Mouse (Mus musculus): ENCODE results near the gene Twist1.

The Twist1 gene

DNA sequence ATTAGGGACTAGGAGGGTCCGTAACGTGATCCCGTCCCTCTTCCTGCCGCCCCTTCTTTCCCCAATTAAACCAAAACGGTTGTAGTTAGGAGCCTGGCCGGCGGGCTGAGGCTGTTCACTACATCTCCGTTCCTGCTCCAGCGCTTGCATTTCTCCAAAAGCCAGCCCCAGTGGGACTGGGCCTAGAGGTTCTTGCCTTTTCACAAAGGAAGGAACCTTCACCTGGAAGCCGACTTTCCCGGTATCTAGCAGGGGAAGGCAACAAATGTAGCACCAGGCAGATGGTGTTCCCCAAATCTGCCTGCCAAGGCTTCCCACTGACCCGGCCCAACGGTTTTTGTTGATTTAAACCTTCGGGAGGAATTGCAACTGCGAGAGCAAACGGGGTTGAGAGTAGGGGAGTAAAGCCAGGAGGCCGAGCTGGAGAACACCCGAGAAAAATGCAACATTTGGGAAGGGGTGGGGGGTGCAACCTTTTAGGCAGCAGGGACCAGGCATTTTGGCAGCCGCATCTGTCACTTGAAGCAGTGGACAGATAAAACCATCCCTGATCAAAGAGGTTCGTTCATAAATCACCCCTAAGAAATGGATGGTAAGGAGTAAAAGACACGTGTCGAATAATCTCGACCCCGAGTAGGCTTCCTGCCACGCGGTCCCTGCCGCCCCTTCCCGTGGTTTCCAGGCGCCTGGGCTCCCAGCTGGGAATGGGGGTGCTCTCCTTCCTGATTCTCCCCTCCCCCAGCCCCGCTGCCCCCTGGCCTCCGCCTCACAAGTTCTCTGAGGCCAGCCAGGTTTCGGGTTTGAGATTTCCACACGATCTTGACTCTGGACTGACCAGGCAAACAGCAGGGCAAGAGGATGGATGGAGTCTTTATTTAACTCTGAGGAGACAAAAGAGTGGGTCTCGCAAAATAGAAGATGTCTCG is 9.3 kb downstream of the Twist1 start:
- no peak for DNase-seq (ENCODE audit: low spot score in 2 of 2)

- DNase-seq (ENCODE audit: low spot score in 2 of 2) = no peak
These were observed 10.0 kb downstream of the Twist1 start for GRCm38 (mm10) chr12:33967514-33967913.

GRCm38 (mm10) chr12:33968041-33968897 is 10.8 kb downstream of the Twist1 start:
- DNase-seq (ENCODE audit: low spot score in 2 of 2) = no peak

DNA sequence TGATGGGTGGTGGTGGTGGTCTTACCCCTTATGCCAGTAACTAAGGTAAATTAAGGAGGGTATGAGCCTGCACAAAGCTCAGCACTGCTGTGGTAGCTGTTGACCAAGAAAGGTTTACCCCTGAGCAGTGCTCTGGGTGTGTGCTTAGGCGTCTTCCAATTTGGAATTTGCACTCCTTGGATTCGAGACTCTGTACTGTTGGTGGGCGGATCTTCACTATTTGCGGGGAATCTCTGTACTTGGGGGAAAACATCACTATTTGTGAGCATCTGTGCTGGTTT is 11.4 kb downstream of the Twist1 start:
- no peak for DNase-seq (ENCODE audit: low spot score in 2 of 2)

DNA sequence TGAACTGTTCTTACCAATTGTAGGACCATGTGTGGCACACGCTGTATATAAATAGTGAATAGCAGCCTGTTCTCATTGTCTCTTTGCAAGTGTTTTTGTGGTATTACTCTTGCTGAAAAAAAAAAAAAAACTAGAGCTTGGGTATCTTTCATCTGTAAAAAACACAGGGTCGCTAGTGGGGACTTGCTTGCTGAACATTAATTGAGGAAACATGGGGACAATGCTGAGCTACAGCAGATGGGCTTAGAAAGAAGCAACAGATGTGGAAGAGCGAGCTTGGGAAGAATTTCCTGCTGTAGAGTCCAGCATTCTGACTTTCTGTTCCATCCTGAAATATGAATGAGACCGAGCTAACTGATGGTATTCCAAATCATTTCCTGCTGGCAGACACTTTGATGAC is 22.7 kb downstream of the Twist1 start:
- DNase-seq (ENCODE audit: low spot score in 2 of 2) = no peak

- DNase-seq (ENCODE audit: low spot score in 2 of 2) = no peak
These were observed 24.0 kb downstream of the Twist1 start for GRCm38 (mm10) chr12:33981433-33981832.

- DNase-seq (ENCODE audit: low spot score in 2 of 2) = no peak
These were observed 35.7 kb downstream of the Twist1 start for GRCm38 (mm10) chr12:33993127-33993526.
